Mouse (Mus musculus) neural tube, embryonic 10.5 days (tissue): ENCODE measurements around the gene Cadm3.
A peak's percentile ranks its signal among the peaks of the same experiment; 100 is the strongest.

Experiments used
- DNase-seq: peaks from one replicate; pipeline ENCODE4 v3.0.0-alpha.2; 2017; ENCODE audit warnings: low spot score; ENCODE audit errors: extremely low spot score

Gene Cadm3

GRCm38 (mm10) chr1:173367356-173368046 is at the start of gene Cadm3:
Cadm3 (minus strand) TSS chr1:173367695.
- DNase-seq, result peak; percentile 61

DNA sequence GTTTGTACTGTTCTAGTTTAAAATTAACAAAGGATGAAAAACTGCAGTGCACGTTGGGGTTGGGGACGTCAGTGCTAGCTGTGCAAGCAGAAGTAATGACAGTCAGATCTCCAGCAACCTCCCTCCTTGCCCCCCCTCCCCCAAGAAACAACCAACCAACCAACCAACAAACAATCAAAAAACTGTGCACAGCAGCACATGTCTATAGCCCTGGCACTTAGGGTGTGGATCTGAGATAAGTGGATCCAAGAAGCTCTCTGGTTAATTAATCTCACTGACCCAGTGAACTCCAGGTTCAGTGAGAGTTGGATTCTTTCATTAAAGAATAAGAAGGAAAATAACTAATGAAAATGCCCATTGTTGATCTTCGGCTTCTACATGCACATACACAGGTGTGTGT is 47.1 kb upstream of the Cadm3 start:
- no peak for DNase-seq

DNA sequence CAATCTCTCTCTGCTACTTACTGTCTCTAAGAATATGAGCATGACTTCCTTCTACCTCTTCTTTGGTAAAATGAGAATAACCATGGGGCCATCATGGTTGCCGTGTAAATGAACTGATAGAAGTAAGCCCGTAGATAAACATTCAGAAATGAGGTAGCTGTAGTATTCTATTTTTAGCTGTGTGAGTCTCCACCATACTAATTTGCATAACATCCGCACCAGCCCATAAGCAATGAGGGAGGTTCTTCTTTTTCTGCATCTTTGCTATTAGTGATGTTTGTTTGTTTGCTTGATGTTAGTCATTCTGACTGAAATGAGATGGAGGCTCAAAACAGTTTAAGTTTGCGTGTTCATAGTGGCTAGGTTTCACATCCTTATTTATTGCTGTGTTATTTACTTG is 44.4 kb upstream of the Cadm3 start:
- DNase-seq, result no peak

DNA sequence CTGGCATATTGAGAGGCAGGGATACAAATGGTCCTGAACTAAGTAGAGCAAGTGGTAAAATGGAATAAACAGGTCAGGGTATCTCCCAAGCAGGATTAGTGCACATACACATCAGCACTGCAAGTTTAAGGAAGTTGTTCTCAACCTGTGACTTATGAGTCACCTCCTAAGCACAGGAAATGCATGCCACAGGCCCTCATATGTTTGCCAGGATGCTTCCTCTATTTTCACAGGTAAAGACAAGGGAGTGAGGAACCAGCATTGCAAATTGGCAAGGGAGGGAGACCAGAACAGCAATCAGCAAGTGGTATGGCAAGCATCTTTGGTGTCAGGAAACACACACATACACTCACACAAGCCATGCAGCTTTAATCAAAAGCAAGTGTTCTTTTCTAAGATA is 41.6 kb upstream of the Cadm3 start:
- DNase-seq, result no peak

DNA sequence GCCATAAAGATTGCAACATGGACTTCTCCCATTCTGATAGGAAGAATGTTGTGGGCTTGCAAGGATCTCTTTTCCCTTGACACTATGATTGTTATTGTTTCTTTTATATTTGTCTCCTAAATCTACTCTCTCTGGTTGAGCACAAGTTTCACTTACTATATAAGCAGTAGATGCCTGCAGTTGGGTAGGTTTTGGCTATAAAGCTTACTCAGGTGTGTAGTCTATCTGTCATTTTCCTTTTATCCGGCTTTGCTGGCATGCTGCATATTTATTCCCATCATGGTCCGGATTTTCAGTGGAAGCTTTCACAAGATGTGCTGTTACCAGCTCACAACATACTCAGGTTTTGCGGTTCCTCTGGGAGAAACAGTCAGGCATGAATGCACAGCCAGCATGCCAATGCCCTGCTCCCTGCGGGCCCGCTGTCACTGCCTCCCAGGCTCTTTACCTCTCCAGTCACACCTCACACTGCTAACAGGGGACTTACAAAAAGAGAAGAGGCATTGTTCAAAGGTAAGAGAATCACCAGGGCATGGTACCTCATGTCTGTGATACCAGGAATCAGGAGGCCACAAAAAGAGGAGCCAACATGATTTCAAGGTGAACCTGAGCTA is 37.3 kb upstream of the Cadm3 start:
- DNase-seq, result peak; percentile 4

DNA sequence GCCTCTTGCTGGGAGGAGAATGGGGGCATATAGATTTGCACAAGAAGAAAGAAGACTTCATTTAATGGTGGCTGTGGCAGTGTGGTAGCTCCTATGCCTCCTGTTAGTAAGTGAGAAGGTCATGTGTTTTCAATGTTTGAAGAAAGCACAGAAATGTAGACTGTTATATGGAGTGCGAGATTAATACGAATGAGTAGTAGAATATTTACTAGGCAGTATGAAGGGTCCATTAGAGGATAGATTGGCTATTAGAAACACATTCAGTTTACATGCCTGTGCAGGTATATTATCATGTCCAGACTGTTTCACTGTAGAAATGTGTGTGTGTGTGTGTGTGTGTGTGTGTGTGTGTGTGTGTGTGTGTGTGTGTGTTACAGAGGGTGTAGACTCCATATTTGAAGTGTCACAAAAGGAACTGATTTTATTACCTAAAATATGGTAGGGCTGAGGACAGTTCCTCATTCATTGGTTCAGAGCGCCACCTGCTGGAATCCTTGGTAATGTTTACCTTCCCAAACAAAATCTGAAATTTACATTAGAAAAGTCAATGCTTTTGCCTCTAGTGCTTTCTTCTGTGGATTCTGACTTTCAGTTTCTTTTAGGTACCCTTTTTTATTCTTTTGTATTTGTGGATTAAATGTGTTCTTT is 31.0 kb upstream of the Cadm3 start:
- DNase-seq, result peak; percentile 69

DNA sequence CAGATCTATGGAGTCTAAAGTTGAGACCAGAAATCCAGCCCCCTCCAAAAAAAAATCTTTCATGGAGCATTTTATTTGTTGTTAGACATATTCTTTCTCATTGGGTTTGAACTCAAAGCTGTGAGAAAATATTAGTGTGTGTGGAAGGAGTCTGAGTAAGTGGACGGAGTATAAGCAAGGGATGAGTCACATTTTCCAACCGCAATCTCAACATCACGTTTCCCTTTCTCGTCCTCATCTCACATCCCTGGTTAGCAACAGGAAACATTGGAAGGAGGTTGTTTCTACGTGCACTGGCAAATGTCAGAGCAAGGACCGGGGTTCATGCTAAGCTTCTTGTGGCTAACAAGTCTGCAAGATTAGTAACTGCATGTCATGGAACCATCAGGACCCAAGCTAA is 24.3 kb upstream of the Cadm3 start:
- no peak for DNase-seq

- peak; percentile 63 for DNase-seq
Observed at GRCm38 (mm10) chr1:173389901-173390401, 22.5 kb upstream of the Cadm3 start.

DNA sequence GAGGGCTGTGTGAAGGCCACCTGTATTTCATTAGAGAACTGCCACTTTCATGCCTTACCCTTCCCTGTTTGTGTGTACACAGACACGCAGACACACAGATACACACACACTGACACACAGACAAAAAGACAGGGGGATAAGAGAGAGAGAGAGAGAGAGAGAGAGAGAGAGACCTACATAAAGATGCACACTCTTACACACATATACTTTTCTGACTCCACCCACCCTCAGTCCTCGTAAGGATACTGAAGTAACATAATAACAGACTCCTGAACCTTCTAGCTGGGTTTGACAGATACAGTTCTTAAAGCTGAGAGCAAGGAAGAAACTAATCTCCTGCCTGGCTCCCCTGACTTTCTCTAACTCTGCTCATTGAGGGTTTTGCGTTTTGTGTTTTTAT is 21.9 kb upstream of the Cadm3 start:
- DNase-seq, result peak; percentile 17

DNA sequence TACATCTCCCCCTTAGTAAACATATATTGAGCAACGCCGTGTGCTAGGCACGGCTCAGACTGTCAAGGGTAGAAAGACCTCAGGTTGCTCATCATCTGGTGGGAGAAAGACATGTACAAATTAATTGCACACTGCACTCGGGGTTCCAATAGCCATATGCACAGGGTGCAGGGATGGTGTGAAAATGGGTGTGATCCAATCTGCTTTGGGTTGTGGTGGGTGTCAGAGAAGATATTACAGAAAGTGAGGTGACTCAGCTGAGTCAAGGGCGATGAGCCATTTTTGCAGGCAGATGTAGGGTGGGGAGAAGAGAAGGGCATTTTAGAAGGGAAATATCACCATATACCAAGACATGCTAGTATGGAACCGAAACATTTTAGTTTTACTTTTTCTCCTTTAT is 13.9 kb upstream of the Cadm3 start:
- no peak for DNase-seq

- peak; percentile 41 for DNase-seq
Observed at GRCm38 (mm10) chr1:173377380-173378112, 10.1 kb upstream of the Cadm3 start.

DNA sequence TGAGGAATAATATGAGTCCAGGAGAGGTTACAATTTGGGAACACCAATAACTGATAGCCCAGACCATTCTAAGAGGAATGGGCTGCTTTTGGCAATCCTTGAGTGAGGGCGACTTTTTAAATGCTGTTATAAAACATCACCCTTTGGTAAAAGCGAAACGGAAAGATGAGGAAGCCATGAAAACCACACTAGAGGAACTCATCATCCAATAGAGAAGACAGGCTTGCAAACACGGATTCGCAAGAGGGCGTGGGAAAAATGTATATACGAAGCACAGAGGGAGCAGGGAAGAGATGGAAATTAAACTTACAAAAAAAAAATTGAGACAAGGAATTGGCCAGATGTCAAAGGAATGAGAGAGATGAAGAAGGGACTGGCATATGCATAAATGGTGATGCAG is 6.5 kb upstream of the Cadm3 start:
- DNase-seq, result no peak

- DNase-seq, result no peak
Observed at GRCm38 (mm10) chr1:173371586-173371985, 4.1 kb upstream of the Cadm3 start.

DNA sequence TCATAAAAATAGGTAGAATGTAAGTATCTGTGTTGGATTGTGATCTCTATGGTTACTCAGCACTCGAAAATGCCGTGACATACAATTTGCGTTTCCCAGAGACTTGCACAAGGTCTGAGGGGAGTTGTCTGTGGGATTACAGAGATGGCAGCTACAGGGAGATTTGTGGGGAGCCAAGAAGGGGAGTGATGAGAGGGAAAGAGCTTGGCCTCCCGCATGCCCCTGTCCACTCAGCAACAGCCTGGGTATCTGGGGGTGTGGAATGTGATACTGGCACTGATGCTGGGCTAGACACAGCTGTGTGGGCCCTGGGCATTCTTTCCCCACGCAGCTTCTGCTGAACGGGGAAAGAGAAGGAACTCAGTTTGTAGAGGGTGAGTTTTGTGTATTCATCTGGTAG is 3.0 kb upstream of the Cadm3 start:
- no peak for DNase-seq

DNA sequence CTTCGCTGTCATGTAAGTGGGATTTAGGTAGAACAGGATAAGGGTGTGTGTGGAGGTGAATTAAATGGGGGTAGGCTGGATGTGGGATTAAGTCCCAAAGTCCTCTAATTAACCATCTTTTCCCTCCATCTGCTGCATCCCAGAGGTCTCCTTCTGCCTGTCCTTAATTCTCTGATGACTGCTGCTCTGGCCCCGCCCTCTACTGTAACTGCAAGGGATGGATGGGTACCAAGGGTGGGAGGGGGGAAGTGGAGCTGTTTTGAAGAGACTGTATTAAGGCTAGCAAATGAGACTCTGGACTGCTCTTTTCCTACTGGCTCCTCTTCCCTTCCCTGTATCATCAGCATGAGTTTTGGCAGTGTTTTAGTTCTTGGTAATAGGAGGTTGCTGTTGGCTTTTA is 2.1 kb upstream of the Cadm3 start:
- DNase-seq, result no peak

DNA sequence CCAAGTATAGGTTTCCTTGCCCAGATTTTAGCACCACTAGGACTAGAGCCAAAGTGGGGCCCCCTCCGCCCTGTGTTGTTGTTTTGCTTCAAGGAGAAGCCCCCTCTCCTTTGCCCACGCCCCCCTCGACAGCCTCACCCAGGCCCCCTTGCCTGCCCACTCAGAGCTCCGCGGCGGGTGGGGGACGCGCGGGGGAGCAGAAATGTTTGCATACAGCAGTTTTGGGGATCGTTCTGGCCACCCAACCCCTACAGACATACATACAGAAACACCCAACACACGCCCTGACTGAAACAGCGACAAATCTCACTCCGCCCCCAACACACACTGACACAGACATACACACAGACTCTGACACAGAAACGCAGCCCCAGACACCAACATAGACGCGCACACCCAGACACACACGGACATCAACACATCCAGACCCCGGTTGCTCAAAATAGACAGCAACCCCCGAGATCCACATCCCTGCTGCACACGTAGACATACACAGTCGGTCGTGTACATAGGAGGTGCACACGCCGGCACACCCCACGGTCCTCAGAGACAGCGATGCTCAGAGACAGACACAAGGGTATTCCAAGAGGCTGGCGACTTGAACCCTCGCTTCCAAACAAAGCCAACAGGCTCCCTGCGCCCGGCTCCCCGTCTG is 667 bp downstream of the Cadm3 start:
- DNase-seq, result no peak

DNA sequence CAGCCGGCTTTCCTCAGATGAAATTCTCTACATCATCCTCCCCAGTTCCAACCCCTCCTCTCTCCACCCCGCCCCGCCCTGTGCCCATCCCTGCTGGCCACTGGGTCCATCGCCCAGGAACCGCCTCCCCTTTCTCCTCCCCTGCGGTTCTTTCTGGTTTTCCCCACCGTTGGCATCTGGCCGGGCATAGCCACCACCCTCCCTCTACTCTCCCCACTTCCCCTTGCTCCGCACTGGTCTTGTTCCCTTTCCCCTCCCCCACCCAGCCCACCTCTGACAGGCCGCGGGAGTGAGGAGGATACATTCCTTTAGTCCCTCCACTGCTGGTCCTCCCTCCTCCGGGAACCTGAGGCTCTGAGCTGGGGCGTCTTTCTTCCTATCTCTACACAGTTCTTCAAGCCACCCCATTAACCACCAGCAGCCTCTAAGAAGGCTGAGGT is 1.5 kb downstream of the Cadm3 start:
- no peak for DNase-seq

DNA sequence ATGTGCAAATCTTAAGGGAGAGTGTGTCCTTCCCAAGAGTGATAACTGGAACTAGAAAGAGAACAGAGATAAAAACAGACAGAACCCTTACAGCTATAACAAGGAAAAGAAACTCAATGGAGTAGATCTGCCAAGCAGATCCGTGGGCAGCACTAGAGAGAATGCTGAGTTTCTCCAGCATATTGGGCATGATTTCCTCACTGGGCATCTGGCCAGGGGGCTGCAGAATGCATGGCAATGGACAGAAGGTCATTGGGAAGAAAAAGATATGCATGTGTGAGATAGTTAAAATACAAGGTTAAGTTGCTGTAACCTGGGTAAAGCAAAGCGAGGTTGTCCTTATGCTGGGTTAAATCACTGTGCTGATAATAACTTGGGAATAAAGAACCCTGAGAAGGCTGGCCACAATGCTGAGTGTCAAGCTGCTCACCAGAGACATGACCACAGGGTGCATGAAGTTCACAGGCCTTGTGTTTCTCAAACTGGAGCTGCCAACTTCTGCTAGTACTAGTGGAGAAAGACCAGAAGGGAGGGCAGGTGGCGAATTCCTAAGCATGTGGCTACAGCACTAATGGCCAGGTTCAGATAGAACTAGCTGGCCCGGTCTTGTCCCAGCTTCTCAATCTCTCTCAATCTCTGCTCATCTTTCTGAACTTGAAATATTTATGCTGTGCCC is 3.2 kb downstream of the Cadm3 start:
- DNase-seq, result no peak

DNA sequence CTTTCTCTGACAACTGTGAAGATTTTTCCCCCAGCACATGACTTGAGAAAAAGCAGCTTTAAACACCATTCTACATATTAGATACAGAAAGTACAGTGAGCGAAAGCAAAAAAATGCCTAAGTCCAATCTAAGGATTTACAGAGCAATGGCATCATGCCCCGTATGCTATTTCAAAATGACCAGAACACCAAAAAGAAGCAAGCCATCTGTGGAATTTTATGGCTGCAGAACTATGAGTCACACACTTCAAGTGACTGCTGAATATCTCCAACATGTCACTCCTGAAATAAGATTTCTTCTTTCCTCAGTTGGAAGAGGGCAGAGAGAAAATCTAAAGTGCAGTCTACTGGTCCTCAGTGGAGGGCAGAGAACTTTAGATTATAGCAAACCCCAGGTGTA is 4.1 kb downstream of the Cadm3 start:
- DNase-seq, result no peak

GRCm38 (mm10) chr1:173361651-173362050 is 5.8 kb downstream of the Cadm3 start:
- DNase-seq, result peak; percentile 44
